Mouse (Mus musculus) spleen, adult 2 months (tissue): ENCODE data around the gene Ccl22. TPM values are rescaled to one million over a fixed set of nuclear protein-coding genes. Genes with fewer than 3 reads are reported as not detected.

ENCODE experiments used
- DNase-seq, 2 experiments: peaks; one replicate each; pipeline versions ENCODE4 v3.0.0 to v3.0.0-alpha.2; 2012 to 2021; ENCODE audit warnings: low spot score in 2 of 2, low read depth in 1 of 2
- H3K27ac ChIP-seq: fragments of 200-500 bp; 2 replicates; pipeline ENCODE4 v1.5.1; 2012; ENCODE audit warnings: low read length, inconsistent platforms; ENCODE audit not compliant: insufficient read depth
- H3K27me3 ChIP-seq: fragments of 200-500 bp; 2 replicates; pipeline ENCODE4 v1.6.1; 2012; ENCODE audit warnings: mild to moderate bottlenecking, moderate library complexity, low read length, inconsistent platforms; ENCODE audit not compliant: control insufficient read depth, insufficient read depth
- H3K36me3 ChIP-seq: fragments of 200-500 bp; 2 replicates; pipeline ENCODE4 v1.6.1; 2012; ENCODE audit warnings: mild to moderate bottlenecking, low read length, inconsistent platforms; ENCODE audit not compliant: control insufficient read depth, insufficient read depth
- H3K4me1 ChIP-seq: fragments of 200-500 bp; 2 replicates; pipeline ENCODE4 v1.6.1; 2011; ENCODE audit warnings: inconsistent platforms; ENCODE audit not compliant: control insufficient read depth, insufficient read depth, insufficient read length
- H3K4me3 ChIP-seq: fragments of 200-500 bp; 2 replicates; pipeline ENCODE4 v1.5.1; 2011; ENCODE audit warnings: mild to moderate bottlenecking, inconsistent platforms; ENCODE audit not compliant: insufficient read depth, insufficient read length; ENCODE audit errors: extremely low read depth
- CTCF ChIP-seq: fragments of 200-500 bp; IDR thresholded peaks from 2 replicates; pipeline ENCODE4 v1.5.1; 2011; ENCODE audit warnings: mild to moderate bottlenecking, inconsistent platforms; ENCODE audit not compliant: insufficient read depth, insufficient read length, insufficient replicate concordance; ENCODE audit errors: extremely low read depth
- POLR2A ChIP-seq: fragments of 200-500 bp; IDR thresholded peaks from 2 replicates; pipeline ENCODE4 v1.6.1; 2011; ENCODE audit warnings: low read depth, low read length, inconsistent platforms
- WGBS: fragments of 180-500 bp; shearing (Covaris S2); methylation state at CpG from one replicate; pipeline ENCODE4 v1.1.7; 2018; 5-methylcytosine and 5-hydroxymethylcytosine counted together
- polyA plus RNA-seq: library from polyadenylated mRNA; depleted of rRNA; stranded (reverse); fragments of >200 nt; gene quantifications from 2 replicates; pipeline ENCODE4 v1.2.3, GENCODE M21; 2012; rRNA removed

Ccl22 gene
- polyA plus RNA-seq, 1 experiment: 5.8 TPM

GRCm38 (mm10) chr8:94794782-94795181, 49.4 kb downstream of the Ccl22 start:
- DNase-seq: no peak

GRCm38 (mm10) chr8:94800278-94800968, 55.0 kb downstream of the Ccl22 start:
- H3K36me3 ChIP-seq: no peaks in the 10 kb centered on the region
- 29% methylated on average over 7 of the region's 7 CpGs for WGBS
- no peak overlapping the region for H3K27ac ChIP-seq
- TF ChIP-seq CTCF (no peak), POLR2A (no peak)
- no peaks in the 10 kb centered on the region for H3K27me3 ChIP-seq
- no peak overlapping the region for H3K4me3 ChIP-seq
- peaks cover 9% of the 10 kb centered on the region; the same call in 1 of the 2 replicates for H3K4me1 ChIP-seq
- no peak for DNase-seq

More at GRCm38 (mm10) chr8:94794782-94795181, 49.4 kb downstream of the Ccl22 start:
- Histone ChIP-seq H3K36me3 (no peaks in the 10 kb centered on the region), H3K4me1 (no peaks in the 10 kb centered on the region), H3K27me3 (no peaks in the 10 kb centered on the region), H3K4me3 (no peak overlapping the region), H3K27ac (no peak overlapping the region)
- whole genome bisulfite sequencing: 87% methylated on average over 2 of the region's 2 CpGs
- TF ChIP-seq CTCF: no peak
- TF ChIP-seq POLR2A: no peak

Other genes starting within 250 kb of the Ccl22 start
- 28.6 and 29.7 TPM in 2 replicates for gene Cpne2, start 212.6 kb upstream of the Ccl22 start, polyA plus RNA-seq
- 5.0 and 5.1 TPM in 2 replicates for gene Rspry1, start 143.7 kb upstream of the Ccl22 start, polyA plus RNA-seq
- gene Fam192a, start 143.6 kb upstream of the Ccl22 start, polyA plus RNA-seq: 15.2 and 17.2 TPM in 2 replicates
- 50.2 and 58.3 TPM in 2 replicates for gene Arl2bp, start 79.0 kb upstream of the Ccl22 start, polyA plus RNA-seq
- gene Pllp, start 49.3 kb upstream of the Ccl22 start, polyA plus RNA-seq: 0.21 and 0.31 TPM in 2 replicates
- 3.0 and 3.1 TPM in 2 replicates for gene Cx3cl1, start 26.4 kb downstream of the Ccl22 start, polyA plus RNA-seq
- gene Ccl17, start 64.9 kb downstream of the Ccl22 start, polyA plus RNA-seq: not detected in 2 replicates
- gene Coq9, start 92.7 kb downstream of the Ccl22 start, polyA plus RNA-seq: 70.8 and 109 TPM in 2 replicates
- gene Ciapin1, start 92.8 kb downstream of the Ccl22 start, polyA plus RNA-seq: 27.1 and 32.8 TPM in 2 replicates
- gene Polr2c, start 111.9 kb downstream of the Ccl22 start, polyA plus RNA-seq: 56.4 and 56.8 TPM in 2 replicates
- gene Dok4, start 130.7 kb downstream of the Ccl22 start, polyA plus RNA-seq: 5.3 and 5.8 TPM in 2 replicates
- 10.7 and 14.2 TPM in 2 replicates for gene Ccdc102a, start 172.5 kb downstream of the Ccl22 start, polyA plus RNA-seq
- gene Adgrg5, start 178.1 kb downstream of the Ccl22 start, polyA plus RNA-seq: 36.0 and 43.2 TPM in 2 replicates
- 32.0 and 37.1 TPM in 2 replicates for gene Adgrg1, start 229.2 kb downstream of the Ccl22 start, polyA plus RNA-seq